8 mouse cellular contexts compared by ENCODE assay signal in the genomic region with DNA sequence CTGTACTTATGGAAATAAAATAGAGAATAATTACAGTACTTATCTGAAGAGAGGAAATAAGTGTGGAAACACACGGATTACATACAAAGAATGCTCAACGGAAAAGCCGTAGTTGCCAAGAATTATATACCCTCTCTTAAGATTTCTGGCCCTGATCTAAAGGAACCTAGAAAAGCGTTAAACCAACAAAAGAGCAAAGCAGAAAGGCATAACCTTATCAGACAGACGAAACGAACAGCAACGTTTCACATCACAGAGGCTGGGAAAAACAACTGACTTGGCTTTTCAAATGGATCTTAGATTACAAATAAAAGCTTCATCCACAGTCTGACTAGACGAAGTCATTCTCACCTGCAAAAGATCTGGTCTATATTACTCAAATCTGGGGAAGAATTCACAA. TPM values are rescaled to one million over a fixed set of nuclear protein-coding genes. Genes with fewer than 3 reads are reported as not detected.
A peak's percentile ranks its signal among the peaks of the same experiment; 100 is the strongest.
DNase-seq lines count a peak whose midpoint lies in the region; ATAC-seq and TF ChIP-seq lines count a peak whose summit lies in the region.

No protein-coding gene starts in this region.

- no peaks in the 10 kb centered on the region for H3K27me3 ChIP-seq in liver, adult 2 months (ENCODE audit: control insufficient read depth, insufficient read depth, low read length)
- no peaks in the 10 kb centered on the region for H3K27me3 ChIP-seq in embryonic facial prominence, embryonic 12.5 days
- no peaks in the 10 kb centered on the region for H3K27me3 ChIP-seq in intestine, embryonic 16.5 days (replicated peaks; ENCODE audit: control insufficient read depth, insufficient read depth, low read length)
- H3K27me3 ChIP-seq in neural tube, embryonic 12.5 days (replicated peaks) = no peaks in the 10 kb centered on the region

- no peaks in the 10 kb centered on the region for H3K9me3 ChIP-seq in embryonic facial prominence, embryonic 12.5 days
- no peaks in the 10 kb centered on the region for H3K9me3 ChIP-seq in intestine, embryonic 16.5 days (ENCODE audit: control insufficient read depth, low read length)
- H3K9me3 ChIP-seq in neural tube, embryonic 12.5 days = no peaks in the 10 kb centered on the region

- H3K4me2 ChIP-seq in embryonic facial prominence, embryonic 12.5 days (replicated peaks) = peak overlapping the region; percentile 71
- peak overlapping the region; percentile 72 for H3K4me2 ChIP-seq in intestine, embryonic 16.5 days (ENCODE audit: low read depth, low read length)
- peak overlapping the region; percentile 68 for H3K4me2 ChIP-seq in neural tube, embryonic 12.5 days (replicated peaks)

- H3K9ac ChIP-seq in liver, adult 2 months (ENCODE audit: low read depth, low read length) = peak overlapping the region; percentile 70
- peak overlapping the region; percentile 86 for H3K9ac ChIP-seq in embryonic facial prominence, embryonic 12.5 days
- peak overlapping the region; percentile 97 for H3K9ac ChIP-seq in intestine, embryonic 16.5 days (ENCODE audit: low read depth, low read length)
- peak overlapping the region; percentile 96 for H3K9ac ChIP-seq in neural tube, embryonic 12.5 days

- no peak for ATAC-seq in embryonic facial prominence, embryonic 12.5 days (ENCODE audit: insufficient number of reproducible peaks, insufficient read depth, low FRiP score, low TSS enrichment)
- ATAC-seq in intestine, embryonic 16.5 days = no peak
- no peak for ATAC-seq in neural tube, embryonic 12.5 days (ENCODE audit: low FRiP score, low read depth)

- no peak for TF ChIP-seq CTCF in liver, adult 2 months (IDR thresholded peaks at IDR 0.05; ENCODE audit: low read depth, low read length)

- H3K36me3 ChIP-seq in liver, adult 2 months (ENCODE audit: control insufficient read depth, insufficient read depth, low read length) = no peaks in the 10 kb centered on the region
- H3K36me3 ChIP-seq in embryonic facial prominence, embryonic 12.5 days = no peaks in the 10 kb centered on the region
- no peaks in the 10 kb centered on the region for H3K36me3 ChIP-seq in intestine, embryonic 16.5 days (ENCODE audit: control insufficient read depth, insufficient read depth, low read length)
- no peaks in the 10 kb centered on the region for H3K36me3 ChIP-seq in neural tube, embryonic 12.5 days

- H3K79me2 ChIP-seq in liver, adult 2 months (ENCODE audit: control insufficient read depth, insufficient read depth, low read length) = peaks cover 27% of the 10 kb centered on the region; the same call in 1 of the 2 replicates

- peaks cover 8% of the 10 kb centered on the region for H3K4me1 ChIP-seq in liver, adult 2 months (ENCODE audit: control insufficient read depth, insufficient read depth, low read length)
- peaks cover 12% of the 10 kb centered on the region for H3K4me1 ChIP-seq in embryonic facial prominence, embryonic 12.5 days
- H3K4me1 ChIP-seq in intestine, embryonic 16.5 days (ENCODE audit: control insufficient read depth, insufficient read depth, low read length) = peaks cover 18% of the 10 kb centered on the region
- H3K4me1 ChIP-seq in neural tube, embryonic 12.5 days = peaks cover 16% of the 10 kb centered on the region

- WGBS in liver, adult 2 months = 1% methylated on average over 8 of the region's 8 CpGs
- WGBS in embryonic facial prominence, embryonic 12.5 days = 10% methylated on average over 8 of the region's 8 CpGs
- 3% methylated on average over 8 of the region's 8 CpGs for WGBS in intestine, embryonic 16.5 days
- WGBS in neural tube, embryonic 12.5 days = 9% methylated on average over 8 of the region's 8 CpGs

- DNase-seq in liver, adult 2 months (ENCODE audit: extremely low read depth, low read depth, low spot score) = no peak
- DNase-seq in liver = no peak
- DNase-seq in thymus, postnatal 25 days = no peak
- no peak for DNase-seq in cerebellum, adult 18-20 months
- no peak for DNase-seq in urinary bladder, postnatal 14 days (ENCODE audit: low spot score)

- H3K4me3 ChIP-seq in liver, adult 2 months (ENCODE audit: insufficient read depth, low read depth, low read length) = peak overlapping the region; percentile 93
- peak overlapping the region; percentile 82 for H3K4me3 ChIP-seq in embryonic facial prominence, embryonic 12.5 days
- H3K4me3 ChIP-seq in intestine, embryonic 16.5 days (ENCODE audit: low read length) = peak overlapping the region; percentile 80
- H3K4me3 ChIP-seq in neural tube, embryonic 12.5 days = peak overlapping the region; percentile 83

- TF ChIP-seq POLR2A in liver, adult 2 months (IDR thresholded peaks at IDR 0.05; ENCODE audit: extremely low read depth, insufficient read depth, low read length) = no peak

- H3K27ac ChIP-seq in liver, adult 2 months (replicated peaks; ENCODE audit: insufficient read depth, low read depth, low read length) = peak overlapping the region; percentile 93; the same call in 1 of the 2 replicates
- H3K27ac ChIP-seq in embryonic facial prominence, embryonic 12.5 days = peak overlapping the region; percentile 99; the same call in 1 of the 2 replicates
- peak overlapping the region; percentile 100 for H3K27ac ChIP-seq in intestine, embryonic 16.5 days (ENCODE audit: low read length)
- peak overlapping the region; percentile 98; the same call in 1 of the 2 replicates for H3K27ac ChIP-seq in neural tube, embryonic 12.5 days

RNA-seq across cellular contexts. Expression of a gene that starts 1.4 kb away (rescaled TPM):
- total RNA-seq in liver, adult 2 months (2014; rRNA removed) = 16.1 and 20.8 TPM in 2 replicates
- polyA plus RNA-seq in liver, adult 2 months (2012; rRNA removed) = 4.4 and 5.0 TPM in 2 replicates
- 44.8 and 45.6 TPM in 2 replicates for polyA plus RNA-seq in embryonic facial prominence, embryonic 12.5 days (2016; fragmentation: Nextera tagmentation; extraction: Ambion mirVana)
- polyA plus RNA-seq in intestine, embryonic 16.5 days (2015; fragmentation: Nextera tagmentation; extraction: Ambion mirVana) = 17.1 and 19.3 TPM in 2 replicates
- polyA plus RNA-seq in neural tube, embryonic 12.5 days (2016; fragmentation: Nextera tagmentation; extraction: Ambion mirVana) = 41.5 and 46.5 TPM in 2 replicates

RNA-seq across cellular contexts. Expression of a gene that starts 35.6 kb away (rescaled TPM):
- total RNA-seq in liver, adult 2 months (2014; rRNA removed) = 32.2 and 35.7 TPM in 2 replicates
- polyA plus RNA-seq in liver, adult 2 months (2012; rRNA removed) = 12.4 and 12.6 TPM in 2 replicates
- 130 and 135 TPM in 2 replicates for polyA plus RNA-seq in embryonic facial prominence, embryonic 12.5 days (2016; fragmentation: Nextera tagmentation; extraction: Ambion mirVana)
- polyA plus RNA-seq in intestine, embryonic 16.5 days (2015; fragmentation: Nextera tagmentation; extraction: Ambion mirVana) = 88.1 and 89.0 TPM in 2 replicates
- polyA plus RNA-seq in neural tube, embryonic 12.5 days (2016; fragmentation: Nextera tagmentation; extraction: Ambion mirVana) = 52.8 and 55.2 TPM in 2 replicates
